Mouse (Mus musculus): ENCODE measurements around the gene Nat8f5. TPM values are rescaled to one million over a fixed set of nuclear protein-coding genes. Genes with fewer than 3 reads are reported as not detected.

The Nat8f5 gene
- total and polyA plus RNA-seq, 2 experiments from 2014 or later = not detected

DNA sequence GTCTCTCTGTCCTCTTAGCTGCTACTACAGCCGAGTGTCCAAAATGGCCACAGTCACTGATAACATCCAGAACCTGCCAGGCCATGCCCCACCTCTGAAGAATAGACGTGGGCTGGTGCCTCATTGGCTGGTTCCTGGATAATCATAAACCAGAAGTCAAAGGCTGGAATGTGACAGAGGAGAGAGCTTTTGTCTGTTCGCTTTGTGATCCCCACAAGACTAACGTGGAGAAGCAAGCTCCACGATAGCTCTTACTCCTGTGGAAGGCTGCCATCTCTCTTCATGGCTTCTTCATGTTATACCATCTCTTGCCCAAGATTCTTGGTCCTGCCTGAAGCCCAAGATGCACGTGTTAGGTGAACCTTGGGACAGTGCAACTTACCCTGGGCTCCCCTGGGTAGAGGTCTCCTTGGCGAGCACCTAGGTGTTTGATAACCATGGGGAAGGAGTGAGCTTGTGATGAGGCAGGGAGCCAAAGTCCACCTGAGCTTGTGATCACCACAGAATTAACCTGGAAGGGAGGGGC is 11.1 kb upstream of the Nat8f5 start, which contains the start of gene Nat8:
Nat8 (minus strand) TSS at position 287 of the 526 bp plus-strand sequence.
- 54% methylated on average over 7 of the region's 7 CpGs for WGBS
- Histone ChIP-seq H3K4me3 (ENCODE audit: low read depth, low read length) (no peak within 1 kb of the TSS), H3K27ac (ENCODE audit: low read depth) (no peak within 1 kb of the TSS), H3K4me2 (ENCODE audit: low read depth, low read length) (no peak within 1 kb of the TSS), H3K9ac (replicated peaks; ENCODE audit: low read depth, low read length) (no peak within 1 kb of the TSS), H3K27me3 (ENCODE audit: control insufficient read depth, insufficient read depth, low read length) (no peaks in the 10 kb centered on the region), H3K36me3 (replicated peaks; ENCODE audit: control insufficient read depth, insufficient read depth, low read length) (no peaks in the 10 kb centered on the region), H3K9me3 (replicated peaks; ENCODE audit: control insufficient read depth, low read length) (no peaks in the 10 kb centered on the region), H3K4me1 (ENCODE audit: control insufficient read depth, insufficient read depth) (no peaks in the 10 kb centered on the region)
- TF ChIP-seq CTCF (IDR thresholded peaks at IDR 0.05; ENCODE audit: low read depth) = no peak
- no peak for TF ChIP-seq EP300 (IDR thresholded peaks at IDR 0.05; ENCODE audit: low read depth)
- DNase-seq (ENCODE audit: low spot score) (no peak), ATAC-seq (ENCODE audit: insufficient read depth, low read depth) (no peak)

DNA sequence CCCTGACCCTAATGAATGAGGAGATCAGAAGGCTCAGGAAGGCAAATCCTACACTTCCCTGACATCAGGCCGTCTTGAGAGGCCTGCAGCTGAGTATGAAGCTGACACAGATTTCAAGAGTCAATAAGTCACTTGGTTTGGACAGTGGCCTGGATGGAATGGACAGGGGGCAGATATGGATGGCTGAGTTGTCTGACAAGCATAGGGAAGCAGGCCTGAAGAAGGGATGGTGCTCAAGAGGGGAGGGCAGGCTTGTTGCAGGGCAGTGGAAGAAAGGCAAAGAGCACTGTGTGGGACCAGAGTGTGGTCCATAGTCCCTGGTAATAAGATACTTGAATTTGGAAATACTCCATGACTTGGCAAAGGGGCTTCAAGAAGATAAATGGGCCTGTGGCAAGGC is 8.7 kb upstream of the Nat8f5 start:
- Histone ChIP-seq H3K4me3 (ENCODE audit: low read depth, low read length) (no peak overlapping the region), H3K4me2 (ENCODE audit: low read depth, low read length) (no peak overlapping the region), H3K36me3 (replicated peaks; ENCODE audit: control insufficient read depth, insufficient read depth, low read length) (no peaks in the 10 kb centered on the region), H3K27me3 (ENCODE audit: control insufficient read depth, insufficient read depth, low read length) (no peaks in the 10 kb centered on the region), H3K27ac (ENCODE audit: low read depth) (no peak overlapping the region), H3K9me3 (replicated peaks; ENCODE audit: control insufficient read depth, low read length) (no peaks in the 10 kb centered on the region), H3K9ac (replicated peaks; ENCODE audit: low read depth, low read length) (no peak overlapping the region), H3K4me1 (ENCODE audit: control insufficient read depth, insufficient read depth) (no peaks in the 10 kb centered on the region)
- 49% methylated on average over 1 of the region's 1 CpGs for WGBS
- TF ChIP-seq CTCF (IDR thresholded peaks at IDR 0.05; ENCODE audit: low read depth) (no peak), EP300 (IDR thresholded peaks at IDR 0.05; ENCODE audit: low read depth) (no peak)
- DNase-seq (ENCODE audit: low spot score) (no peak), ATAC-seq (ENCODE audit: insufficient read depth, low read depth) (no peak)

DNA sequence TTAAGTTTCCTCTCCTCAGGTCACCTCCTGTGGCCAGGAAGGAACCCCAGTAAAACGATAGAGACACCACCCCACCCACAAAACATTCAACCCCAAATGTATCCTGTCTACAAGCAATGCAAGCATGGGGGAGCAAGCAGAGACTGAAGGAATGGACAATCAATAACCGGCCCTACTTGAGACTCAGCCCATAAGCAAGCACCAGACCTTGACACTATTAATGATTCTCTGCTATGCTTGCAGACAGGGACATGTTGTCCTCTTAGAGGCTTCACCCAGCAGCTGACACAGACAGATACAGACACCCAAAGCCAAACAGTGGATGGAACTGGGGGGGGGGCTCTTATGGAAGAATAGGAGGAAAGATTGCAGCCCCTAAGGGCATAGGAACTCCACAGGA is 5.1 kb upstream of the Nat8f5 start:
- 79% methylated on average over 2 of the region's 2 CpGs for WGBS
- Histone ChIP-seq H3K4me3 (ENCODE audit: low read depth, low read length) (no peak overlapping the region), H3K9me3 (replicated peaks; ENCODE audit: control insufficient read depth, low read length) (0 out of 2 replicates have a peak, but pooled peaks cover 4% of the 10 kb centered on the region), H3K4me1 (ENCODE audit: control insufficient read depth, insufficient read depth) (no peaks in the 10 kb centered on the region), H3K27me3 (ENCODE audit: control insufficient read depth, insufficient read depth, low read length) (no peaks in the 10 kb centered on the region), H3K27ac (ENCODE audit: low read depth) (no peak overlapping the region), H3K4me2 (ENCODE audit: low read depth, low read length) (no peak overlapping the region), H3K9ac (replicated peaks; ENCODE audit: low read depth, low read length) (no peak overlapping the region), H3K36me3 (replicated peaks; ENCODE audit: control insufficient read depth, insufficient read depth, low read length) (no peaks in the 10 kb centered on the region)
- ATAC-seq (ENCODE audit: insufficient read depth, low read depth) = no peak
- TF ChIP-seq CTCF (IDR thresholded peaks at IDR 0.05; ENCODE audit: low read depth) = no peak
- TF ChIP-seq EP300 (IDR thresholded peaks at IDR 0.05; ENCODE audit: low read depth) = no peak
- DNase-seq (ENCODE audit: low spot score) = no peak

DNA sequence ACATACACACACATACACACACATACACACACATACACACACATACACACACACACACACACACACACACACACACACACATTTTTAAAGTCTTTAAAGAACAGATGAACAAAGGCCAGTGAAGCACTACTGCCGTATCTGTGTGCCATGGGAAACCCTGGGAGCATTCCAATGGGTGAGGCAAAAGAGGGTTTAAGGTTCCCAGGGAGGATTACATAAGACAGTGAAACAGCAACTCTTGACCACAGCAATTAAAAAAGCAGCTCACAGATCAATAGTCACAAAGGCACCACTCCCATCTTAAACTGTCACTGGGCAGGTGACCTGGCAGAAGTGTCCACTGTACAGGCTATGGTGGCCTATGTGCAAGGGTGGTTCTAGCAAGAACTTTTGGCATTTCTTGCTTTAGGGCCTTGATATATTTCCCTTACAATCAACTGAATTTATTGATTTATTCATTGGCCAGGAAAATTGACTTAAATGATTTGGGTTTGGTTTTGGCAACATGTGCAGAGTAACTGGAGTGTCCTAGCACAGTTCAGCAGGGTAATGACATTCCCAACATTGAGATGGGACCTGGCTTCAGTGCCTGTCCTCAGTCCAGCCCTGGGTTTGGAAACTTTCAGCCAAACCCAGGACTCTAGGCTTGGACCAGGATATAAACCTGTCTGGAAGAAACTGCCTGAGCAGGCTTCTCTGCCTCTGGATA is 2.8 kb upstream of the Nat8f5 start:
- Histone ChIP-seq H3K27ac (ENCODE audit: low read depth) (no peak overlapping the region), H3K4me2 (ENCODE audit: low read depth, low read length) (no peak overlapping the region), H3K27me3 (ENCODE audit: control insufficient read depth, insufficient read depth, low read length) (no peaks in the 10 kb centered on the region), H3K4me3 (ENCODE audit: low read depth, low read length) (no peak overlapping the region), H3K9ac (replicated peaks; ENCODE audit: low read depth, low read length) (no peak overlapping the region), H3K4me1 (ENCODE audit: control insufficient read depth, insufficient read depth) (no peaks in the 10 kb centered on the region), H3K36me3 (replicated peaks; ENCODE audit: control insufficient read depth, insufficient read depth, low read length) (no peaks in the 10 kb centered on the region), H3K9me3 (replicated peaks; ENCODE audit: control insufficient read depth, low read length) (0 out of 2 replicates have a peak, but pooled peaks cover 4% of the 10 kb centered on the region)
- ATAC-seq (ENCODE audit: insufficient read depth, low read depth) (no peak), DNase-seq (ENCODE audit: low spot score) (no peak)
- WGBS = 82% methylated on average over 1 of the region's 1 CpGs
- TF ChIP-seq CTCF (IDR thresholded peaks at IDR 0.05; ENCODE audit: low read depth) (no peak), EP300 (IDR thresholded peaks at IDR 0.05; ENCODE audit: low read depth) (no peak)

- H3K4me3 ChIP-seq (ENCODE audit: low read depth, low read length) = no peak overlapping the region
- ATAC-seq (ENCODE audit: insufficient read depth, low read depth) (no peak), DNase-seq (ENCODE audit: low spot score) (no peak)
- H3K27me3 ChIP-seq (ENCODE audit: control insufficient read depth, insufficient read depth, low read length) = no peaks in the 10 kb centered on the region
- no peaks in the 10 kb centered on the region for H3K36me3 ChIP-seq (replicated peaks; ENCODE audit: control insufficient read depth, insufficient read depth, low read length)
- TF ChIP-seq CTCF (IDR thresholded peaks at IDR 0.05; ENCODE audit: low read depth) = no peak
- TF ChIP-seq EP300 (IDR thresholded peaks at IDR 0.05; ENCODE audit: low read depth) = no peak
- no peaks in the 10 kb centered on the region for H3K4me1 ChIP-seq (ENCODE audit: control insufficient read depth, insufficient read depth)
- WGBS = 76% methylated on average over 4 of the region's 4 CpGs
- H3K9me3 ChIP-seq (replicated peaks; ENCODE audit: control insufficient read depth, low read length) = 0 out of 2 replicates have a peak, but pooled peaks cover 4% of the 10 kb centered on the region
- no peak overlapping the region for H3K9ac ChIP-seq (replicated peaks; ENCODE audit: low read depth, low read length)
- H3K27ac ChIP-seq (ENCODE audit: low read depth) = no peak overlapping the region
- H3K4me2 ChIP-seq (ENCODE audit: low read depth, low read length) = no peak overlapping the region
Observed at GRCm38 (mm10) chr6:85822286-85822685, 1.5 kb upstream of the Nat8f5 start.
